Mouse (Mus musculus) cerebellum, adult 8-10 months (tissue): Measurements from ENCODE around the gene Nfib.

Experiments
- DNase-seq: peaks from one replicate; pipeline ENCODE4 v3.0.0; 2022

Gene Nfib

DNA sequence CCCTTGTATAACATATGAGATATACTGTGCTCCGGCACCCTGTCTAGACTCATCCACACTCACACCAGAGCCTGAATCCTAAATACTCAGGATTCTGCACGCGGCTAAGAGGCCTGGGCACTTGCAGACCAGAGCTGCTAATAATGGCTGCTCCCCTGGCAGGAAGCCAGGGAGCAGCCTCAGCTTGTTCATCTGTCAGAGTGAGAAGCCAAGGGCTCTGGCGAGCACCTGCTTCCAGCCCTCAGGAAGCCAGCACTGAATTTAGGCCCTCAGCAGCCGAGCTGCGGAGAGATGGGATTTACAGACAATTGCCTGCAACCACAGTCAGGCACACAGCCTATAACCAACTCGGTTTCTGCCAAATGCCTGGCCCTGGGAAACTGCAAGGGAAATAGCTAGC, 15.3 kb downstream of the Nfib start:
- peak; percentile 78 for DNase-seq

DNA sequence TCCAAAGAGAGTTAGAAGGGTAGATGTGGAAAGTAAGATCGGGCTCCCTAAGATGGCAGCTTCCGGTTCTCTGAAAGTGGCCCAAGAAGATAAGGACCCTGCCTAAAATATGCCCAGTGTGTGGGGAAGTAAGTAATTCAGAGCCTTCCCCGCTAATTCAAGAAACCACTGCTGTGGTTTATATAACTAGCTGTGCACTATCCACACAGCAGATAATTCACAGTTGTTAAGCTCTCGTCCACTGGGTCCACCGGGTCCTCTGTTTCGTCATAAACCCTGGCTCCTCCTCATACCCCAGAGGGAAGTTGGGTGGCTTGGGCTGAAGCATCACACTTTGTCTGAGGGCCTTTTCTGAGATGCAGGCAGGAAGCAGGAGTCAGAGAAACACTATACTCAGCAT, 19.5 kb downstream of the Nfib start:
- no peak for DNase-seq

DNA sequence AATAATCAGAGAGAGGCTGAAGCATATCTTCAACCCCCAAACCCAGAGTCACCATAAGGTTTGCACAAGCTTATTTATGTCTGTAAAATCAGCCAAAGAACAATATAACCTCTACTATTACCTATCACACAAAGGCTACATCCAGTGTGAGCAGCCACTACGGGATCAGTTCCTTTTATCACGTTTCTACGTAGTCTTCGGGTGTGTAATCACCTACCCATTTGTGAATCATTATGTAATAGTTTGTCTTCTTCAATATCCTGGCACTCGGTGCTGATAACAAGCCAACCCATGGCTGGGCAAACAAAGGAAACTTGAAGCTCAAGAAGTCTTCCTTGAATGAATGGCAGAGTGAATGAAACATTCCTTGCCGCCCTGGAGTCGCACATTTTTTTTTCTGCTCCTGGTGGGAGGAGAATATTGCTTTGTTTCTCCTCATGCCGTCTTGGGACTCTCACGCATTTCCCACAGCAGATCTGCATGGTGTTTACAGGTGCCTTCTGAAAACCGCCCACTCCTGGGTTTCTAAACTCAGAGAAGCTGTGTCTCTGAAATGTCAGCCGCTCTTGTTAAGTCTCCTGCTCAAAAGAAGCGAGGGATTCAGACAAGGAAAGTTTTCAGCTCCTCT, 21.3 kb downstream of the Nfib start:
- no peak for DNase-seq

DNA sequence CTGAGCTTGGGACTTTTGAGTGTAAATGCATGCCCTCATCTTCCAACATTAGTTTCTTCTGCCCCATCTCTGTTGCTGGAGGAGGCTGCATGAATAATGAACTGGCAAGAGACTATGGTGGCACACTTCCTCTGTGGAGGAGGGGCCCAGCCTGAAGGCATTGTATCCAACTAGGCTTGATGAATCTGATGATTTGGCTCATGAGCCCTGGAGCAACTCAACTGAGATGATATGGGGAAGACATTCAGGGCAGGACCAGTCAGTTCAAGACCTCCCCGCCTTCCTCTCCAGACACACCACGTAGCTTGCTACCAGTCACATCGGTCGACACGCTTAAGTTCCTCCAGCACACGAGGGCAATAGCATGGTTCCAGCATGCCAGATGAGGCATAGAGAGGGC, 22.0 kb downstream of the Nfib start:
- no peak for DNase-seq

DNA sequence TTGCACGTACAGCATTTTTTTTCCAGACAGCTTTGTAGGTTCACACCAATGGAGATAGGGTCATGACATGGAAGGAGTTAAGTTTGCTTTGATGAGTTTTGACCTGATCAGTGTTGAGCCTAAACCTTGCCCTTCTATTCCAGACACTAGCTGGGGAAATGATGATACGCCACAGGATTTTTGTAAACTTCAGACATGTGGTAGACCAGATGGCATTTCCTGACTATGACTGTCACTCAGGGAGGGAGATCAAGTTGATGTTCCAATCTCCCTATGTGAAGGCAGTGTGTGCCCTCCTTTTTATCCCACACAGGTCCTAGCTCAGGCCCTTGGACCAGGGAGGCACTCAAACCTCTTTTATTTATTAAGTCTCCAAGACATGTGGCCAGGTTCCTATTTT, 29.4 kb downstream of the Nfib start:
- no peak for DNase-seq

DNA sequence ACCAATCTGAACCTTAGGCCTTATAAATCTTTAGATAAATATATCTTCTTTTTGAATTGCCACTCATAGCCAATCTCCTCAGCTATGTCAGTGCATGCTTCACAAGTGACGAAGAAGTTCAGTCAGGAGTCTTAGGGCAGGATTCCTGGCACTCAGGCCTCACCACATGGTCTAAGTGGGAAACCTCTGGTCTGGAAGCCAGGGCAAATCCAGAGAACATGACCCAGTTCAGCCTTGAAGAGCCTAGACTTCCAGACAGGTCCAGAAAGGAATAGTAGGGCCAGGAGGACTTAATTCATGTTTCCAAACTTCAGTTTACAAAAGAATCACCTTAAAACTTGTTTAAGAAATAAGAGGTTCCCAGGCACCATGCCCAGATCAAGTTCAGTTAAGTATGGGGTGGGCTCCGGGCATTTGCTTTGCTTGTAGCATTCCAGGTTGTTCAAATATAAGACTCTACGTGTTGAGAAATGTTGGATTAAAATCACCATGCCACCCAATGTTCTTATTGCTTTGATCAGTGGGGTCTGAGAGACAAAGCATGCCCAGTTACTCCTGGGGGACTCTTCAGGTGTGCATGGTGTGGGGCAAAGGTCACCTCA, 38.2 kb downstream of the Nfib start:
- DNase-seq, result no peak

DNA sequence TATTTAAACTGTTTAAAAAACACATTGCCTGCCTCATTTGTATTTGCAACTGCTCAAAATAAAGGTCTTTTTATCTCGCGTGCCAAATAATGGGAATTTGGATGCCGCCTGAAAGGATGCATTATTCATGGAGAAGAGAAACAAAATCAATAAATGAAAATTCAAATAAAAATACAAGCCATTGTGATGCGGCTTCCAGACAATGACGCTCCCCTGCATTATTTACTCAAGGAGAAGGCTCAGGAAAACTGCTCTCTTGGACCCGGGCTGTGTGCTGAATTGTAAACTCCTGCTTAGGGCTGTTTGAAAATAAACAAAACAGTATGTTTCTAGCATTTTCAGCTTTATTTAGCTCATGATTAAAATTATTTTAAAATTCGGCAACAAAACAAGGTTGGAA, 41.1 kb downstream of the Nfib start:
- DNase-seq, result no peak

GRCm38 (mm10) chr4:82663749-82664381, 41.7 kb downstream of the Nfib start:
- no peak for DNase-seq

- no peak for DNase-seq
These were observed 42.9 kb downstream of the Nfib start for GRCm38 (mm10) chr4:82662626-82663025.

DNA sequence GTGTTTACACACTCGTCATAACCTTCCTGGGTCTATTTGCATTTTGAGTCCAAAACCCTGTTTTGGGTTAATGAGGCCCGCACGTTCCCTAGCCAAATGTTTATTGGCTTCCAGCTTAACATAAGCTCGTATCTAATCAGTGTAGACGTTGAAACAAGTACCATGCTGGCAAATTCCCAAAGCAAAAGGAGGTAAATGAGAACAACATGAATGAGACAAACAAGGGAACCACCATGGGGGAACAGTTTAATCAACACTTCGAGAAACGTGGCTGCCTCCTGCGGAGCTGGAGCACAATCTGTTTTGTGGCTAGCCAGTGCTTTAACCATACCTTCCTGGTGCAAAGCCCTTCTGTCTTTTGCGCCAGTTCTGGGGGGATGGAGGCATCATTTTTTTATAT, 43.3 kb downstream of the Nfib start:
- DNase-seq, result no peak

DNA sequence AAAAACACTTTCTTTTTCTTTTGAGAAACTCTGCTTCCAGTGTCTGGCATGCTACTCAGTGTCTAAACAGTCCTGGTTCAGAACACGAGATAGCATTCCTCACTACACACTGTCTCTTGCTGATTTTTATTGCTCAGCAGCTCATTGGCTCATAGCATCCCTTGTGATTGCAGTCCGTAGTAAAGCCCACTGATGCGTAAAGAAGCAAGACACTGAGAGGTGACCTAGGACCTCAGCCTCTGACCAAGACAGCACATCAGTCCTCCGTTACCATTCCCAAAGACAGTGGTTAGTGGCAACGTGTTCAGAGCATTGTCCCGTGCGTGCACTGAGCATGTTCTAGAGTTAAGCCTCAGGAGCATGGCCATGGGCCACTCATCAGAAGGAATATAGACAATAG, 44.3 kb downstream of the Nfib start:
- no peak for DNase-seq

DNA sequence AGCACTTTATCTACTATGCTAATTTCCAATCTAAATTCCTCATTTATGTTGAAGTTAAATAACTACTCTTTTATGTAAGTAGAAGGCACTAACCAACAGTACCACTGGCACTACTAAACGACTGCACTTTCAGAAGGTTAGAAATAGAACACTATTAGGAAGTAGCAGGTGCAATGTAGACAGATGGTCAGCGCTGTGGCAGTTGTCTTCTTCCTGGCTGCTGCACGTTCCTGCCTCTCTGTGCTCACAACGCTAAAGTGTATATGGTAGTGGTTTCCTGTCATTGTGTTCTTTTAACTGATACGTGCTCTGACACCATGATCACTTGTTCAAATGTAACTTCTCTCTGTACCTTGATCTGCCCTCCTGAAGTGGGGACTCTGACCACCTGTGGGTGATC, 59.9 kb downstream of the Nfib start:
- DNase-seq, result no peak

- no peak for DNase-seq
These were observed 60.8 kb downstream of the Nfib start for GRCm38 (mm10) chr4:82644797-82645196.

GRCm38 (mm10) chr4:82643734-82644085, 61.8 kb downstream of the Nfib start:
- no peak for DNase-seq

GRCm38 (mm10) chr4:82643022-82643733, 62.4 kb downstream of the Nfib start:
- peak; percentile 54 for DNase-seq

GRCm38 (mm10) chr4:82641066-82641680, 64.4 kb downstream of the Nfib start:
- no peak for DNase-seq

GRCm38 (mm10) chr4:82638251-82638650, 67.3 kb downstream of the Nfib start:
- DNase-seq, result no peak

GRCm38 (mm10) chr4:82637633-82638032, 67.9 kb downstream of the Nfib start:
- no peak for DNase-seq

- no peak for DNase-seq
These were observed 68.9 kb downstream of the Nfib start for GRCm38 (mm10) chr4:82636658-82637057.

DNA sequence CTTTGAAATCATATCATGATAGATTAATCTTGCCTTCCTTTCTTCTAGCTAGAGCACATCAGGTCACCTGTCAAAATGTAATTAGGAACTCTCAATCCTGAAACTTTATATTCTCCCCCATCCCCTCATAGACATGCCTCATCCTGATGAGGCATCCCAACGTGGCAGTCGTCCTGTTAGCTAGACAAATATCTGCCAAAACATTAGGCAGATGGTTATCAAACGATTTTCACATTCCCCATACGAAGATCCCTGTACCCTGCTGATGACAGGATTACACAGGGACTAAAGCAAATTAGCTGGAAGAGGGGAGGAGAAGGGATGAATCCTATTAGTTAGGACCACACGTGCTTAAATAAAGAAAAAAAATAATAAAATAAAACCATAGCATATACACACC, 69.7 kb downstream of the Nfib start:
- no peak for DNase-seq

DNA sequence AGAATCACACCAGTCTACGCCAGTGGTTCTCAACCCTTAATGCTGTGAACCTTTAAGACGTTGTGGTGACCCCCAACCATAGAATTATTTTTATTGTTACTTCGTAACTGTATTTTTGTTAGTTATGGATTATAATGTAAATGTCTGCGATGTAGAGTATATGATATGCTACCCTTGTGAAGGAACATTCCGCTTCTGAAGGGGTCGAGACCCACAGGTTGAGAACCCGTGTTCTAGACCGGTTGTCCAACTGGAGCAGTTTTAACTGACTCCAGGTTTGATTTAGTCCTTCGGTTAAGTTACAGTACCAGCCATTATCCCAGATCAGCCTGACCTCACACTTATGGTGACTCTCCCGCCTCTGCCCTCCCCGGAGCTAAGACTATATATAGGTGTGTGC, 70.4 kb downstream of the Nfib start:
- no peak for DNase-seq

- DNase-seq, result no peak
These were observed 71.2 kb downstream of the Nfib start for GRCm38 (mm10) chr4:82634365-82634764.

DNA sequence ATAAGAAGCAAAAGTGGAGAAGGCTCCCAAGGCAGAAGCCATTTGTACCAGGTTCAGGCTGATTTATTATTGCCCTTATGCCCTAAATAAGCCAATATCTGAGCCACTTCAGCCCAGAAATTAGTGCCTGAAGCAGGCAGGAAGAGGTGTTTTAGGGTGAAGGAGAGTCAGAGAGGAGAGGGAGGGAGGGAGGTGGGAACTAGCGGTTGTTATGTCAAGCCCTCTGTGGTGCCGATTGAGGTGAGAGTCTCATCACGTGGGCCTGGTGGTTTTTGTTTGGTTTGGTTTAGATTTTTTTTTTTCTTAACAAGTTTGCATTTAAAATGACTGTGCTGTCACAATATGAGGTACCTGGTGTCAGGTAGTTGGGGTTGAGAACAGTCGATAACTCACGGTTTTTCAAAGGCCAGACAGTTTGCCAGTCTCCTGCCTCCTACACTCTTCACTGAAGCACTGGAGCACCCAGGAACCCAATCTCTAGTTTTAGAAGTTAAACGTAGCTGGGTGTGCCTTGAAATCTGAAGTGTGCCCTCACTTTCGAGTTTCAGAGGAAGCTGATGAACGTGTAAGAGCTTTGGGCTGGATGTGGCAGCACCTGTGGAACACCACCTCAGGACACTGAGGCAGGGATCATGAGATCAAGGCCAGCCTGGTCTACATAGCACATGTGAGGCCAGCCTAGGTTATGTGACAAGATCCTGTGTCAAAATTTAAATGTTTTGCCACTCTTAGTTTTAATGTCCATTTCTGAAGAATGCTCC, 81.1 kb downstream of the Nfib start:
- no peak for DNase-seq
